Mouse (Mus musculus) heart, adult 2 months (tissue): ENCODE measurements around the gene Ovca2.

Experiments used
- CTCF ChIP-seq: fragments of 200-600 bp; IDR thresholded peaks from 2 replicates; pipeline ENCODE4 v1.8.1; 2022; ENCODE audit warnings: antibody characterized with exemption, mild to moderate bottlenecking, moderate library complexity
- EP300 ChIP-seq: fragments of 200-500 bp; IDR thresholded peaks from 2 replicates; pipeline ENCODE4 v1.6.1; 2011; ENCODE audit warnings: low read depth, low read length, control low read depth; ENCODE audit not compliant: insufficient read depth
- POLR2A ChIP-seq: fragments of 200-500 bp; IDR thresholded peaks from 2 replicates; pipeline ENCODE4 v1.6.1; 2011; ENCODE audit warnings: mild to moderate bottlenecking, low read depth, low read length, control low read depth; ENCODE audit not compliant: insufficient read depth

- TF ChIP-seq EP300: no peak
- no peak for TF ChIP-seq POLR2A
- TF ChIP-seq CTCF: no peak
Measured at GRCm38 (mm10) chr11:75136666-75137398, 41.8 kb downstream of the Ovca2 start.
